Mouse (Mus musculus): Measurements from ENCODE around the gene Pla1a.

Gene Pla1a

DNA sequence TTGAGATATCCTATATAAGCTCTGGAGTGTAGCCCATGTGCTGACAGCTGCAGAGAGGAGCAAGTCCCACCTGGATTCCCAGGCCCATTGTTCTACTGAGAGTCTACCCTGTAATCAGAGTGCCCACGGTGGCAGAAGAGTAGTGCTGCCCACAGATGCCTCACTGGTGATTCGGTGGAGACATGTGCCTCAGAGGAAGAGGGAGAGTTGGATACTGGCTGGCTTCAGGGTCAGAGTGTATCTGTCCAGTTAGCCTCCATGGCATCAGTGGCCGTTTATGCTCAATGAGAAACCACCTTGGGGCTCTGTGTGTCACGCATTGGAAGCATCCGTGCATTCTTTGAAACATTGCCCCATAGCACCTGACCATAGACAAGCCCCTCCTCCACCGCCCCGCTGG lies 69.3 kb downstream of the Pla1a start:
- no peak for DNase-seq

DNA sequence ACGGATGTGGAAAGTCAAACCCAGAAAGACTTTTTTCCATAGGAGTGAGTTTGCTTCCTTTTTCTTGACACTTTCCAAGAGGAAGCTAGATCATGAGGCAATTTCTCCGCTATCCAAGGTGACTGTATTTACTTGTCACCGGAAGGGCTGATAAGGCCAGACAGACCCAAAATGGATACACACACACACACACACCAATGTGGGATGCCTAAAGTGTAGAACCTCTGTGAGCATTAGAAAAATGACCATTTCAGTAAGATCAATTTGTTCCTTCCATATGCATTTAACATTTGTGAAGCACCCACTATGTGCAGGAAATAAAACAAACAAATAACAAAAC lies 69.7 kb downstream of the Pla1a start:
- no peak for DNase-seq

DNA sequence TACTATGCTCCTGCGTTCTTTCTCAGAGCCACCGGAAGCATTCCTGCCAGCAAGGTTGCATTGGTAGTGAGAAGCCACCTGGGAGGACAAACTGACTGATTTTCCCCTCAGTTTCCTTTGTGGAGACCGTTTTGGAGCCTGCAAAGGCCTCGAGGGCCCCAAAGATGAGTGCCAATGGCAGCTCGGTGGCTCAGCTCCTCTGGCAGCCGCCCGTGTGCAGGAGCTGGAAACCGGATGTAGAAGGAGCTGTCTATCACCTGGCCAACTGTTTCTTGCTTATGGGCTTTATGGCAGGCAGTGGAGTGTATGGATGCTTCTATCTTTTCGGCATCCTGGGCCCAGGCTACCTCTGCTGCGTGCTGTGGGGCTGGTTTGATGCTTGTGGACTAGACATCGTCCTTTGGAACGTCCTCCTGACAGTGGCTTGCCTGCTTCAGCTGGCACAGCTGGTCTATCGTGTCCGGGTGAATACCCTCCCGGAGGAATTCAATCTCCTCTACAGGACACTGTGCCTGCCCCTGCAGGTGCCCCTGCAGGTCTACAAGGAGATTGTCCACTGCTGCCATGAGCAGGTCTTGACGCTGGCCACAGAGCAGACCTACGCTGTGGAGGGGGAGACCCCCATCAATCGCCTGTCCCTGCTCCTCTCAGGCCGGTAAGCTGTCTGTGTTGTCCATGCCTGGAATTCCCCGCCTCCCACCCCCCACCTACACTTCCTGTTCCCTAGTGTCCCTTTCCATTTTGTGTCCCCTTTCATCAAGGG lies 70.3 kb downstream of the Pla1a start:
- DNase-seq, result no peak

DNA sequence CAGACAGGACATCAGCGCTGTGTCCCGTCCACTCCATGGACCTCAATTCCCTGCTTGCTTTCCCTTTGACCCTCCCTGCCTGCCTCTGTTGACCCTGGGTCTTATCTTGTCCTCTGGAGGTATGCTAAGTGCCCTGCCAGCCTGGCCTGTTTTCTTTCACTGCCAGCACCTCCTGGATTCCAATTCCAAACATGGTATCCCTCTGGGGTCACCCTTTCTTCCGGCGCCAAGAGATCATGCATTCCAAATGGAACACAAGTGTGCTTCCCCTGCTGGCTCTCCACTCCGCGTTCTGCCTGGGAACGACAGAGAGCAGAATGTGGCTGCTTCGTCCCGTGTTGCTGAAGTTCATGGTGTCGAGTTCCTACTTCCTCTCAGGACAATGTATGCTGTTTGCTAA lies 71.0 kb downstream of the Pla1a start, which contains the start of gene Popdc2:
Popdc2 (plus strand) TSS at position 277 of the 400 bp plus-strand sequence.
- no peak for DNase-seq

DNA sequence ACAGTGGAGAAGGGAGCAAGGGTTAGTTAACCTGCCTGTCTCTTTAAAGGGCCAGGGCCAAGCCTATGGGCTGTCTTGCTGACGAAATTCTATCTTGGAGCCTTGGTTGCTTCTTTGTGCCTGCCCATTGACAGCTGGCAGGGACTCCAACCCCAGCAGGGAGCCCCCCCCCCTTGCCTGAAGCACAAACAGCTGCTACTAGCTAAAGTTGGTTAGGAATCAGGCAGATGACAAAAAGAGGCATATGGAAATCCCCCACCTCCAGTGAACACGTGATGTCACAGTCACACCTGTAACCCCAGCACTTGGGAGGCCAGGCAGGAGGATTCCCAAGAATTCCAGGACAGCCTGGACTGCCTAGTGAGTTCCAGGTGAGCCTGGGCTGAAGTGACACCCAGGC lies 72.6 kb downstream of the Pla1a start:
- DNase-seq, result no peak

DNA sequence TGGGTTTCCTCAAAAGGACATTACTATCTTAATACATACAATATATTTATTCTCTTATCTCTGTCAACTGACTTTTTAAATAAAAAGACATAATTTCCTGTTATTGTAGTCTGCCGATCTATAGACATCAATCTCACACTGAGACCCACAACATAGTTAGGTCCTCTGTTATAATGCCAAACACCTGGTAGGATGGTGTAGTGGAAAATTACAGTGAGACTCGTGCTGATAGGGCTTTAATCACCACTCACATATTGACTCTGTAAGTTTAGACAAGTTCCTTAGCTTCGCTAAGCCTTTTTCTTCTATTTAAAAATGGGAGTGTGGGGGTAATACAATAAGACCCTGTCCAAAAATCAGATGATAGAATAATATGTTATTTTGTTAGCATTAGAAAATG lies 73.1 kb downstream of the Pla1a start:
- no peak for DNase-seq

DNA sequence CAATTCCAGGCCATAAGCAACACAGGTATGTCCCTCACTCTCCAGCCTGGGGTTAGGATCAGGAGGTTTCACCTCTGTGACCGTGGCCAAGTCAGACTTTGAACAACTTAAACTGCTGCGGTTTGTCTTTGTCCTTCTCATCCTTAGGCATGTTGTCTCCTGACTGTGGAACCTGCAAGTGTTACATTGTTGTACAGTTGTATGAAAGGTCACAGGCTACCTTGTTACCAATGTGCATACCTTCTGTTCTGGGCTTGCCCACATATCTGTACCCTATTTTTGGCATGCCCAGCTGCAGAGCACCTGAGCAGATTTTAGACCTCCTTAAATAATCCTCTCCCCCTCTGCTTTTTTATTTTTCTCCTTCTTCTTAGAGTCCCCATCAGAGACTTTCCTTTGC lies 73.7 kb downstream of the Pla1a start:
- no peak for DNase-seq

DNA sequence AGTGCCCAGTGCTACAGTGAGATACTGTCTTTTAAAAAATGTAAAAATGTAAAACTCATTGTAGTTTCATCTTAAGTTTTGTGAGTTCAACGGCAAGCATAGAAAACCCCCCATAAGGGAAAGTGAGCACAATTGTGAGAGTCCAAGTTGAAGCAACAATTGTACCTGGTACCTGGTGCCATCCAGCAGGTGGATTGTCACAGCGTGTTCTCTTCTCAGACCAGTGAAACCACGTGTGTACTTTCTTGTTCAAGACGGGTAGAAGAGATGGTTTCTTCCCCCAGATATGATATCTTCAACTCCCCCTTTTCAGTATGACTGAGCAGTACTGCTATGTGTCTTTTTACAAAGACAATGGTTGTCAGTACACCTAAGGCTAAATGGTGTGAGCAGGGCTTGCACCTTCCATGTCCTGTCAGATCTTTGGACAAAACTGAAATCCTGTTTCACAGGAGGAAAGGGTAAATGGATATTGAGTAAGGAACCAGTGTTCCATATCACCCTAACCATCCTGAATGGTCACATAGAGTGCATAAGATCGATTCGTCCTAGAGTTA lies 74.6 kb downstream of the Pla1a start:
- no peak for DNase-seq

DNA sequence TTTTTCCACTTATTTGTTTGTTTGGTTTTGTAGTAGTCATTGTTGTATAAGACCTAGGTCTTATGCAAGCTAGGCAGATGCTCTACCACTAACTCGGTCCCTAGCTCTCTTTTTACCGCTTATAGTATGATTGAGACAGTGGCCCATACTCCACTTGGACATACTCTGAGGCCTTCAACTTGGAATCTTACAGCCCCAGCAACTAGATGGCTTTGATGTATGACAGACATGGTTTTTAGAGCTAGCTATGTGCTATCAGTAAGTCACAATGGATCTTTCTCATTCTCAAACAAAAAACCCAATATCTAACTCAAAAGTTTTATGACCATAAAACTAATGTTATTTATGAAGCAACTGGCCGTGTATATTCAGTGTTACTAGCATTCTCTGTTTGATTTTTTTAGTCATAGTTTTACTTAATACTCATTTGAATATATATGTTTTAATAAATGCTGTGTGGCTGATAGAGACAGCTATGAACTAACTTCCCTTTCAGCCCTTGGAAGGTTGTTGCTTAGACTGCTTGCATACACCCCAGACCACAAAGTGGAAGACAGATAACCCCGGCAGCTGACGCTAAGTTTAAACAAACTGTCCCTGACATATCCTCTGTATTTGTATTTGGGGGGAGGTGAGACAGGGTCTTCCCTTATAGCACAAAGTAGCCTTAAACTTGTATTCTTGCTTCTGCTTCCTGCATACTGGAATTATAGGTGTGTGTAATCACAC lies 78.6 kb downstream of the Pla1a start:
- DNase-seq, result no peak

DNA sequence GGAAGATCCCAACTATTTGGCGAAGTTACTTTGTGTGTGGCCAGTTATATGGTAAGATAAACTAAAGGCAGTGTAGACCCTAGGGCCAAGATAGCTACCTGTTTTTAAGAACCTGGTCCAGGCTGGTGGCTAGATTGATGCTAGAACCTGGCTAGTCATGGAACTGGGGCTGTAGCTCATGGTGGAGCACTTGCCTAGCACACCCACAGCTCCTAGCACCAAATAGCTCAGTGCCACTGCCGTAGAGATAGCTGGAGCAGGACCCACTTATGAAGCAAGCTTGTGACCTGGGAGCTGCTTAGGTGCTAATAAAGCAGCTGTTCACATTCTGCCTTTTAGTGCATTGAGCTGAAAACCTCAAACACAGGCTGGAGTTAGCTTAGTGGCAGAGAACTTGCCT lies 79.3 kb downstream of the Pla1a start:
- DNase-seq, result no peak

DNA sequence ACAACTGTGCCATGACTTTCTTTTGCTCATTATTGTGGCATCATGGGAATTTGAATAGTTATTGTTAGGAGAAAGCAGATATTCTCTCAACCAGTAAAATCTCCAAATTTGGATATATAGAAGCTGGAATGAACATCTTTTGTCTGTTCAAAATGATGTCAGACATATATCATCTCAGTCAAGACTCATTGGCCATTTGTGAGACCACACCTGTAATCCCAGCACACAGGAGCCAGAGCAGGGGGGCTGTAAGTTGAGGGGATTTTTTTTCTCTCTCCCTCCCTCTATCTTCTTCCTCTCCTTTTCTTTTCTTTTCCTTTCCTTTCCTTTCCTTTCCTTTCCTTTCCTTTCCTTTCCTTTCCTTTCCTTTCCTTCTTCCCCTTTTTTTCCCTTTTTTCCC lies 80.1 kb downstream of the Pla1a start:
- no peak for DNase-seq

DNA sequence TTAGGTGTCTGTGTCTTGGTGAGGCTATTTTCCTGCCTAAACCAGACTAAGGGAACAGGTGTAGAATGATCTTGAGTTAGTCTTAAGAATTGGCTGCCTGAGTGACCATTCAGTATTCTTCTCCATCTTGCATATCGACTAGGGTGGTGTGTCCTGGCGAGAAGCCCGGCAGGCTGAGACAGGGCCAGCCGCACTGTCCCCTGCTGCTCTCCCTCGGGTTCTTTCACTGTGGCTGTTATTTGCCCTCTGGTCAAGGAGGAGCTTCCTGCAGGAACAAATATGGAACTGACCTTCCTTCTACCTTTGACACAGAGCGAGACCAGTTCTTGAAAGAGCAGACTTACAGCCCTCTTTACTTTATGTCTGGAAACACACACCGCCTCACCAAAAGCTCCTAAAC lies 80.9 kb downstream of the Pla1a start:
- DNase-seq, result no peak

DNA sequence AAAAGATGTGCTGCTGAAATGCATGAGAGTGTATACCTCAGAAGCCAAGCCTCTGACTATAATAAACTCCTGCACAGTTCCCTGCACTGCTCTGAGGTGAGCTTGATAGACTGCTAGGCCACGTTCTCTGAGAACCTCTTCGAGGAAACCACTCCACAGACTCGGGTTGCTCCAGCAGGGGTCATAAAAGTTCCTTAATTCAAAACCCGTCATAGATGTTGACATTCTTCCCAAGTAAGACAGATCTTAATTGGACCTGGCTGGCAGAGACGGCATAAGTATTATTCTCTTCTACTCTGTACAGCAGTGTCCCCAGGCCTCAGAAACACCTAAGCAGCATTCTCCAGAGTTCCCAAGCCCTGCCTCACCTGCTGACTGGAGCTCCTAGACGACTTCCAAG lies 82.0 kb downstream of the Pla1a start:
- DNase-seq, result no peak

DNA sequence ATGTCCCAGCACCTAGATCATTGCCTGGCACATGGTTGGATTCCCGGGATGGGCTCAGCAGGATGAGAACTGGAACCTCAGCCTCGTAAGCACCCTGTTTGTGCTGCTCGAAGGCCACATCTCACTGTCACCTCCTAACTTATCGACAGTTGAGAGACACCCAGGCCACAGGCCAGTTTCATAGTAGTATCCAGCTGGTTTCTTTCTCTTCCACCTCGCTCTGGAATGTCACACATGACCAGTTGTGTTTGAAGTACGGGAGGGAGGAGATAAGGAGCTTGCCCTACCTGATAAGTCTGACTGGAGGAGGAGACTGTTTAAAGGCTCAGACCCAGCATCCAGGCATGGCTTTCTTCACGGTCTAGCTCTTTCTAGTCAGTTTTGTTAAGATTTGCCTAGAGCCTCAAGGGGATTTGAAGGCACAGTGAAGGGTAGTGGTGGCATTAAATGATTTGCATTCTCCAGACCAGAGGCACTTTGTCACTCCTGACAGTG lies 82.5 kb downstream of the Pla1a start:
- DNase-seq, result no peak

DNA sequence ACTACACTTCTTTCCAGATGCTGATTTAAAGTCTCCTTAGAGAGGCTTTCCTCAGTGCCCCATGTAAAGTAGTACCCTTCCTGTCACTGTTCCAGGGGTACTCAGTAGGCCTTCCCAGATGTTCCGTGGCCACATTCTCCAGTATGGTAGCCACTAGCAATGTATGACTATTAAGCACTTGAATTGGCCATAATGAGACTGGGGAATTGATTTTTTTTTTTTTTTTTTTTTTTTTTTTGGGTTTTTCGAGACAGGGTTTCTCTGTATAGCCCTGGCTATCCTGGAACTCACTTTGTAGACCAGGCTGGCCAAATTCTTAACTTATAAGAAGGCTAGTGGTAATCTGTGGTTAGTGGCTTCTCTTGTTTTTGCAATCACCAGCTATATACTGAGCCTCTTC lies 83.1 kb downstream of the Pla1a start:
- DNase-seq, result no peak

DNA sequence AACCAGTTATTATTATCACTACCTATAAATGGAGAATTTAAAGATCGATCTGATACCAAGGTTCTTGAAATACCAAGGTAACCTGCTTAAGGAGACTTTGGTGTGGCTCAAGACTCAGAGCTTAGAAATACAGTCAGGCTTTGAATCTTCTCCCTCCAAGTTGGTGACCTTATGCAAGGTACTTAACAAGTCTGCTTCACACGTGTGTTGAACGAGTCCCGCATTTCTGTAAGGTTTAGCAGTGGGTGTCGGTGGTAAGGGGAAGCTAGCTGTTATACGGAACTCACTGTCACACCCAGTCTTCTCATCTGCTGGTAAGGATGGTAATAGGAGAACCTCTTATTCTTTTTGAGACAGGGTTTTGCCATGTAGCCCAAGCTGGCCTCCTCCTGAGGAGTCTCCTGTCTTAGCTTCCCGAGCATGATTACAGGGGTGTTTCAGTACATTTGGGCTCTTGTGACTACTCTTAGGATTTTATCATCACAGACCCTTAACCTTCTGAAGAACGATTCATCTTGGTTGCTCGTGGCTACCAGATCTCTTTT lies 84.7 kb downstream of the Pla1a start:
- no peak for DNase-seq

DNA sequence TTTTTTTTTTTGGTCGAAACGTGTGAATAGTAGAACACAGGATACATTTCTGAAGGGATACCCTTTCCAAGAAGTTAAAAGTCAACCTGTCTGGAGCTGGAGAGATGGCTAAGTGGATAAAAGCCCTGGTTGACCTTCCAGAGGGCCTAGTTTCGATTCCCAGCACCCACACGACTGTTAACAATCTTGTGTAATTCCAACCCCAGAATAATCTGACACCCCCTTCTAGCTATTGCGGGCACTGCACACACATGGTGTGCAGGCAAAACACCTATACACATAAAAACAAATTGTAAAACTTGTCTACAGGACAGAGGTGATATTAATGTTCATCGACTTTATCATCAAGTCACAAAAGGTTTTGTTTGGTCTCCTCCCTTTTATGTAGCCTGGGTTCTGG lies 85.4 kb downstream of the Pla1a start:
- no peak for DNase-seq

DNA sequence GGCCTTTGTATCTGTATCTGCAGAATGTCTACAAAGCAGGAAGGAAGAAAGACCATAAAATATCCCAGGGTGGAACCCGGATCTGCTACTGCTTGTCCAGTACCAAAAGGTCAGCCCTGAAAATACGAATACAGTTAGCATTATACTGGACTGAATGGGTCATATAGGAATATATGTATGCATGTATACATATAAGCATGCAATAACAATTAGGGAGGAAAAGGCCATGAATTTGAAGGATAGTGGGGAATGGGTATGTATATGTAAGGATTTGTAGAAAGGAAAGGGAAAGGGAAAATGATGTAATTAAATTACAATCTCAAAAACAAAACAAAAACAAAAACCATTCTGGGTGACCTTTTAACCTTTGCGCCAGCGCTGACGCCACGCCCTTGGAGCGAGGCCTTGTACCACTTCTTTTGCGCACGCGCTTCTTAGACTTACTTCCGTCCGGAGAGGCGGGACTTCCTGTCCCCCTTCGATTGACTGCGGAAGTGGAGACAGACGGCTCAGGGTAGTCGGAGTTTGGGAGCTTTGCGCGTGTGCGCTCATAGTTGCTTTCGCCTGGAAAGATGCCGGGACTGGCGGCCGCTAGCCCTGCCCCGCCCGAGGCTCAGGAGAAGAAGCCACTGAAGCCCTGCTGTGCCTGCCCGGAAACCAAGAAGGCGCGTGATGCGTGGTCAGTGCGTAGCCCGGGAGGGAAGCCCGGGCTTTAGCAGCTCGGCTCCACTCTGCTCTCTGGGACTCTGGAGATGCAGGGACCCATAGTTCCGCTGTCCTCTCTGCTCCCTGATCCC lies 86.2 kb downstream of the Pla1a start, which contains the start of the genes Cox17 and Gm21987:
Cox17 (plus strand) TSS at position 463 of the 797 bp plus-strand sequence.
Gm21987 (plus strand) TSS at position 512 of the 797 bp plus-strand sequence.
- DNase-seq, result peak; percentile 90
